Mouse (Mus musculus) myocyte (in vitro differentiated cells): Measurements from ENCODE around the gene Cdkl4.

Experiments used
- E2F4 ChIP-seq: IDR thresholded peaks from one replicate; pipeline ENCODE4 v1.6.1; 2011; ENCODE audit warnings: mild to moderate bottlenecking, control low read depth, moderate library complexity; ENCODE audit not compliant: insufficient read depth
- MAX ChIP-seq: IDR thresholded peaks from one replicate; pipeline ENCODE4 v1.6.1; 2011; ENCODE audit warnings: low read depth, mild to moderate bottlenecking, control low read depth
- MYOD1 ChIP-seq, 3 experiments: IDR thresholded peaks; one replicate each; pipeline ENCODE4 v1.6.1; 2011; ENCODE audit warnings: control low read depth in 2 of 3, low read depth in 2 of 3, mild to moderate bottlenecking in 2 of 3, moderate library complexity in 1 of 3; ENCODE audit not compliant: insufficient read length in 2 of 3, control insufficient read depth in 1 of 3
- MYOG ChIP-seq, 3 experiments: IDR thresholded peaks; one replicate each; pipeline ENCODE4 v1.6.1; 2011; ENCODE audit warnings: control low read depth in 2 of 3, low read depth in 2 of 3, mild to moderate bottlenecking in 2 of 3; ENCODE audit not compliant: insufficient read length in 2 of 3, control insufficient read depth in 1 of 3, insufficient read depth in 1 of 3
- POLR2A ChIP-seq: IDR thresholded peaks from one replicate; pipeline ENCODE4 v1.6.1; 2011; ENCODE audit warnings: low read depth, mild to moderate bottlenecking, control low read depth, moderate library complexity; ENCODE audit not compliant: insufficient read length
- POLR2AphosphoS2 ChIP-seq: IDR thresholded peaks from one replicate; pipeline ENCODE4 v1.6.1; 2011; ENCODE audit warnings: low read depth, control low read depth; ENCODE audit not compliant: insufficient read length
- TCF12 ChIP-seq: IDR thresholded peaks from one replicate; pipeline ENCODE4 v1.6.1; 2011; ENCODE audit warnings: mild to moderate bottlenecking, control low read depth; ENCODE audit not compliant: poor library complexity, insufficient read depth, severe bottlenecking
- TCF3 ChIP-seq: IDR thresholded peaks from one replicate; pipeline ENCODE4 v1.6.1; 2011; ENCODE audit warnings: low read depth, control low read depth; ENCODE audit not compliant: insufficient read length
- USF1 ChIP-seq: IDR thresholded peaks from one replicate; pipeline ENCODE4 v1.6.1; 2011; ENCODE audit warnings: low read depth, mild to moderate bottlenecking, control low read depth, moderate library complexity

- TF ChIP-seq POLR2A (no peak), TCF3 (no peak), MAX (no peak), POLR2AphosphoS2 (no peak), MYOG (IDR thresholded peaks at IDR 0.05; ENCODE audit: control insufficient read depth in 1 of 3, insufficient read depth in 1 of 3, insufficient read length in 2 of 3, low read depth in 2 of 3) (no peak), USF1 (no peak), MYOD1 (IDR thresholded peaks at IDR 0.05; ENCODE audit: control insufficient read depth in 1 of 3, insufficient read length in 2 of 3, low read depth in 2 of 3) (no peak), E2F4 (no peak), TCF12 (no peak)
Measured at GRCm38 (mm10) chr17:80546227-80546626, 31.4 kb downstream of the Cdkl4 start.
